Mouse (Mus musculus) liver, postnatal 0 days (tissue): ENCODE results near the gene Irf1.

Experiments used
- CTCF ChIP-seq: sonication (generic); IDR thresholded peaks from 2 replicates; pipeline ENCODE4 v1.5.1; 2016; ENCODE audit warnings: antibody characterized with exemption, low read depth
- EP300 ChIP-seq: IDR thresholded peaks from 2 replicates; pipeline ENCODE4 v1.6.1; 2016; ENCODE audit warnings: antibody characterized with exemption, low read depth, mild to moderate bottlenecking

DNA sequence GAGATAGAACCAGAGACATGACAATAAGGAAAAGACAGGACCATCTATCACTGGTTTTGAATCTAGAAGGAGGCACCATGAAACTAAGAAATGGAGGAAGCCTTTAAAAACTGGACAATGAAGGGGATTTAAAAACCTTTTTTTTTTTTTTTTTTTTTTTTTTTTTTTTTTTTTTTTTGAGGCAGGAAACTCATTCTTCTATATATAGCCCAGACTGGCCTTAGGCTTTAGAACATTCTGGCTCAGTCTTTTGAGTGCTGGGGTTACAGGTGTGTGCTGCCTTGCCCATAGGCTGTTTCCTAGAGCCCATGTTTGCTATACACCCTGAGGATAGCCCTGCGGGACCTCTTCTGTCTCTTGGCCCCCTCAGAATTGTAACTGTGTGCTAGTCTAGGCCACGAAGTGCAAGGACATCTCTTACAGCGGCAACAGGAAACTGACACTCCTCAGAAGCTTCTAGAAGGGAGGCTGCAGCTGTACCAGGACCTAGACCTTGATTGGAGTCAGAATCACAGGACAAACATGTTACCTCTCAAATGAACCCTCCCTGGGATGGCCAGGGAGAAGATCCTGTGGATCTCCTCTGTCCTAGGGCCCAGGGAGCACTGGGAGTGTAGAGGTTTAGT is 15.6 kb downstream of the Irf1 start:
- TF ChIP-seq CTCF (no peak), EP300 (no peak)
